Mouse (Mus musculus) megakaryocyte, embryonic 14.5 days (primary cell): ENCODE results near the gene Parp8.

Source experiments
- FLI1 ChIP-seq: IDR thresholded peaks from 2 replicates; pipeline ENCODE4 v1.6.1; 2012; ENCODE audit warnings: low read length, inconsistent platforms, mixed read lengths
- GATA1 ChIP-seq: IDR thresholded peaks from 3 replicates; pipeline ENCODE4 v1.6.1; 2012; ENCODE audit warnings: mixed read lengths, low read length, inconsistent platforms, borderline replicate concordance

DNA sequence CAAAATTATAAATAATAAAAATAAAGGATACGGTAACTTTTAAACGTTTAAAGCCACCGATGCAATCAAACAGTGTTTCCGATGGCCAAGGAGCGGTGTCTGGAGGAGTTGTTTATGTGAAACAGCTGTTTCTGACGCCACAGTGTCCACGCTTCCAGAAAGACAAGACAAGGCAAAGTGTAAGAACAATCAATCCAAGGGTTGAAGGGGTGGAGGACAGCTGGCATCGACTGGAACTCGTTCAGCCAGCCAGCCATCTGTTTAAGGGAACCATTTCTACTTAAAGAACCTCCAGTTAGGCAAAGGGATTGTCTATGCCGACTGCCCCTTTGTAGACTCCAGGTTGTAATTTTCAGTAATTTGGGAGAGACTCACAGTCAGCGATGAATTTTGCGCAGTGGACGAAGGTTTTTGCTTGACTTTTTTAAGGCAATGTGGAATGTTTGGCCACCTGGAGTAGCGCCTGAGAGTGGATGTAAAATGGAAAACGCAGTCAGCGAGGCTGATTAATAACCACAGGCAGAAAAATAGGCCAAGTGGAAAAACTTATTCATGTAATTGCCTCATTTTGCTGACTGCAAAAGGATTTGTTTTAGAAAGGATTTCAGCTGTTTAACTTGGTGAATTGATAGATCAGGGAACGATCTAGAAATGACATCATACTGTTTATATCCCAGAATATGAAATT lies 37.4 kb upstream of the Parp8 start:
- TF ChIP-seq GATA1 (no peak), FLI1 (no peak)
